Mouse (Mus musculus): Measurements from ENCODE around the gene Naa40.

Naa40 gene

GRCm38 (mm10) chr19:7265478-7266191, 24.7 kb upstream of the Naa40 start:
- no peak for DNase-seq (ENCODE audit: low read depth, low spot score)

- peak; percentile 92 for DNase-seq (ENCODE audit: low read depth, low spot score)
These were observed 23.9 kb upstream of the Naa40 start for GRCm38 (mm10) chr19:7264766-7265331.

GRCm38 (mm10) chr19:7264088-7264765, 23.2 kb upstream of the Naa40 start:
- peak; percentile 92 for DNase-seq (ENCODE audit: low read depth, low spot score)

GRCm38 (mm10) chr19:7262592-7262991, 21.6 kb upstream of the Naa40 start:
- DNase-seq (ENCODE audit: low read depth, low spot score) = peak; percentile 86

- DNase-seq (ENCODE audit: low read depth, low spot score) = peak; percentile 62
These were observed 21.0 kb upstream of the Naa40 start for GRCm38 (mm10) chr19:7261964-7262363.

GRCm38 (mm10) chr19:7261476-7261875, 20.5 kb upstream of the Naa40 start:
- DNase-seq (ENCODE audit: low read depth, low spot score) = peak; percentile 98

- DNase-seq (ENCODE audit: low read depth, low spot score) = peak; percentile 62
These were observed 16.9 kb upstream of the Naa40 start for GRCm38 (mm10) chr19:7257881-7258280.

GRCm38 (mm10) chr19:7246021-7246420, 5.0 kb upstream of the Naa40 start:
- peak; percentile 94 for DNase-seq (ENCODE audit: low read depth, low spot score)

- no peak for DNase-seq (ENCODE audit: low read depth, low spot score)
These were observed 692 bp downstream of the Naa40 start for GRCm38 (mm10) chr19:7240291-7240690.

GRCm38 (mm10) chr19:7239574-7239973, 1.4 kb downstream of the Naa40 start:
- no peak for DNase-seq (ENCODE audit: low read depth, low spot score)

- no peak for DNase-seq (ENCODE audit: low read depth, low spot score)
These were observed 4.2 kb downstream of the Naa40 start for GRCm38 (mm10) chr19:7236742-7237141.

GRCm38 (mm10) chr19:7236011-7236410, 5.0 kb downstream of the Naa40 start:
- no peak for DNase-seq (ENCODE audit: low read depth, low spot score)

GRCm38 (mm10) chr19:7235461-7235860, 5.5 kb downstream of the Naa40 start:
- DNase-seq (ENCODE audit: low read depth, low spot score) = peak; percentile 67

GRCm38 (mm10) chr19:7234537-7235221, 6.3 kb downstream of the Naa40 start:
- peak; percentile 91 for DNase-seq (ENCODE audit: low read depth, low spot score)

- peak; percentile 62 for DNase-seq (ENCODE audit: low read depth, low spot score)
These were observed 14.5 kb downstream of the Naa40 start for GRCm38 (mm10) chr19:7226511-7226914.

GRCm38 (mm10) chr19:7225096-7225690, 15.8 kb downstream of the Naa40 start:
- no peak for DNase-seq (ENCODE audit: low read depth, low spot score)

GRCm38 (mm10) chr19:7224253-7224652, 16.7 kb downstream of the Naa40 start:
- DNase-seq (ENCODE audit: low read depth, low spot score) = no peak

GRCm38 (mm10) chr19:7223488-7223887, 17.5 kb downstream of the Naa40 start:
- DNase-seq (ENCODE audit: low read depth, low spot score) = no peak

- no peak for DNase-seq (ENCODE audit: low read depth, low spot score)
These were observed 18.8 kb downstream of the Naa40 start for GRCm38 (mm10) chr19:7222196-7222595.

GRCm38 (mm10) chr19:7218753-7219152, 22.2 kb downstream of the Naa40 start:
- no peak for DNase-seq (ENCODE audit: low read depth, low spot score)

GRCm38 (mm10) chr19:7217926-7218267, 23.1 kb downstream of the Naa40 start:
- no peak for DNase-seq (ENCODE audit: low read depth, low spot score)
